Mouse (Mus musculus) stomach, embryonic 14.5 days (tissue): ENCODE data around the gene Adprh. TPM values are rescaled to one million over a fixed set of nuclear protein-coding genes. Genes with fewer than 3 reads are reported as not detected.

Experiments
- ATAC-seq: fragments of 200-750 bp; cut with Nextera tagmentation; 2 replicates; pipeline ENCODE4 v1.8.0; 2017; ENCODE audit warnings: low read depth, moderate TSS enrichment; ENCODE audit not compliant: insufficient number of reproducible peaks, insufficient read depth, low FRiP score
- H3K27ac ChIP-seq: fragments of 300-500 bp; sonication (generic); 2 replicates; pipeline ENCODE4 v1.5.1; 2014; ENCODE audit warnings: mild to moderate bottlenecking, low read length, moderate library complexity, mixed read lengths
- H3K27me3 ChIP-seq: fragments of 300-500 bp; sonication (generic); 2 replicates; pipeline ENCODE4 v1.6.1; 2014; ENCODE audit warnings: low read length, control low read depth, mixed read lengths; ENCODE audit not compliant: control insufficient read depth, insufficient read depth
- H3K36me3 ChIP-seq: fragments of 300-500 bp; sonication (generic); 2 replicates; pipeline ENCODE4 v1.6.1; 2014; ENCODE audit warnings: mild to moderate bottlenecking, control low read depth, low read length, moderate library complexity, mixed read lengths; ENCODE audit not compliant: control insufficient read depth, insufficient read depth
- H3K4me1 ChIP-seq: fragments of 300-500 bp; sonication (generic); 2 replicates; pipeline ENCODE4 v1.6.1; 2014; ENCODE audit warnings: low read length, control low read depth, mixed read lengths; ENCODE audit not compliant: control insufficient read depth, insufficient read depth
- H3K4me2 ChIP-seq: fragments of 300-500 bp; sonication (generic); replicated peaks from 2 replicates; pipeline ENCODE4 v1.6.1; 2014; ENCODE audit warnings: low read depth, low read length, control low read depth
- H3K4me3 ChIP-seq: fragments of 300-500 bp; sonication (generic); 2 replicates; pipeline ENCODE4 v1.5.1; 2014; ENCODE audit warnings: low read depth, low read length, control low read depth
- H3K9ac ChIP-seq: fragments of 300-500 bp; sonication (generic); replicated peaks from 2 replicates; pipeline ENCODE4 v1.6.1; 2014; ENCODE audit warnings: low read depth, mild to moderate bottlenecking, control low read depth, low read length, moderate library complexity, mixed read lengths
- H3K9me3 ChIP-seq: fragments of 300-500 bp; sonication (generic); 2 replicates; pipeline ENCODE4 v1.6.1; 2016; ENCODE audit warnings: low read depth, low read length, control low read depth; ENCODE audit not compliant: control insufficient read depth
- WGBS: fragments of 180-500 bp; shearing (Covaris S2); extraction: QIAGEN DNeasy Blood & Tissue Kit; methylation state at CpG from one replicate; pipeline ENCODE4 v1.1.7; 2014; 5-methylcytosine and 5-hydroxymethylcytosine counted together
- polyA plus RNA-seq: library from polyadenylated mRNA; unstranded; fragments of >200 nt; fragmentation: Nextera tagmentation; extraction: Ambion mirVana; gene quantifications from 2 replicates; pipeline ENCODE4 v1.2.1, GENCODE M21; 2014

The Adprh gene
- polyA plus RNA-seq, 1 experiment from 2014 or later, result 93.6 TPM

DNA sequence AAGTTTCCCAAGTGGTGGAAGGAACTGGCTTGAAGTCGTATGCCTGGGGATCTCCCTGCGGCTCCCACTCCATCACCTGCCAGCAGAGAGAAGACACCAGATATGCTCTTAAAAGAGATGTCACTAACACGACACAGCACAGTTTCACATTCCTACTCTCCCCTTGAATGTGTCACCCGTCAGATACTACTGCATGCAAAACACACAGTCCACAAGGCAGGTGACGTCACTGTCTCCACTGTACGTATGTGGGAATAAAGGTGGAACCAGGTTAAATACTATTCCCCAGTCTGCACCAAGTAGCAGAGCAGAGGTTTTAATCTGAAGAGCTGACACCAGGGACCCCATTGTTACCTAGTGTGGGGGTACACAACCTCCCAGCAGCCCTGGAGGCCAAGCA is 12.1 kb downstream of the Adprh start:
- Histone ChIP-seq H3K4me1 (no peaks in the 10 kb centered on the region), H3K27me3 (no peaks in the 10 kb centered on the region), H3K36me3 (peaks cover 7% of the 10 kb centered on the region), H3K4me3 (no peak overlapping the region), H3K9me3 (no peaks in the 10 kb centered on the region), H3K9ac (no peak overlapping the region), H3K4me2 (no peak overlapping the region), H3K27ac (no peak overlapping the region)
- 71% methylated on average over 6 of the region's 6 CpGs for WGBS
- ATAC-seq, result no peak

DNA sequence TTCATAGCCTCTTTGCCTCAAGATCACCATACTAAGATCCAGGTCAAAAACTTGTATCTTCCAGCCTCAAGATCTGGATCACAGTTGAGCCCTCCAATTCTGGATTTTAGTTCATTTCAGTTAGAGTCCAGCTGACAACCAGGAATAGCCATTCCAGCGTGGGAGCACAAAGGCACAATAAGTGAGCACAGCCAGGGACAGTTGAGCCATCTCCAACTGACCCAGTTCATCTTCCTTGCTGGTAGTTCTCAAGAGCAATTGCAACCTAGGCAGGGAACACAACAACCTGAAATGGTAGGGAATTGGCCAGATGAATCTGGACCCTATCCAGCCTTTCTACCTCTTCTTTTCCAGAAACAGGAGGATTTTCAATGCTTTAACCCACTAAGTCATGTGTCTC is 13.3 kb downstream of the Adprh start:
- Histone ChIP-seq H3K36me3 (no peaks in the 10 kb centered on the region; the same call in 1 of the 2 replicates), H3K27ac (no peak overlapping the region), H3K9ac (no peak overlapping the region), H3K4me2 (no peak overlapping the region), H3K4me1 (no peaks in the 10 kb centered on the region), H3K27me3 (no peaks in the 10 kb centered on the region), H3K4me3 (no peak overlapping the region), H3K9me3 (no peaks in the 10 kb centered on the region)
- WGBS, result 83% methylated on average over 1 of the region's 1 CpGs
- ATAC-seq, result no peak

DNA sequence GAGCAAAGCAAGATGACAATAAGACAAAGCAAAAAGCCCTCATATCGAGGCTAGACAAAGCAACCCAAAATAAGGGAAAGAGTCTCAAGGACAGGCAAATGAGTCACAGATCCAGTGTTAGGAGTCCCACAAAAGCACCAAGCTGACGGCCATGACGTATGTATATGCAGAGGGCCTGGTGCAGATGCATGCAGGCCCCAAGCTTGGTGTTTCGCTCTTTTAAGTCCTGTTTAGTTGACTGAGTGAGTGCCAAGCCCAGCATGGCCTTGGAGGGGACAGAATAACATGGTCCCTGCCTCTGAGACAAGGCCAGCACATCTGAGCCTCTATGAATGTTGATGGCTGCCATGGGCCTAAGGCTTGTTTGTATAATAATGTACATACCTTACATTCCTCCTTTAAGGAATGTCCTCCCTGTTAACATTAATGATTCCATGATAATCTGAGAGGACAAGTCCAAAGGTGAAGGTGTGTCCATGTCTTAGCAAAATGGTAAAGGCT is 18.2 kb downstream of the Adprh start:
- Histone ChIP-seq H3K27ac (no peak overlapping the region), H3K9ac (no peak overlapping the region), H3K27me3 (no peaks in the 10 kb centered on the region), H3K36me3 (no peaks in the 10 kb centered on the region), H3K4me1 (peaks cover 4% of the 10 kb centered on the region; the same call in 1 of the 2 replicates), H3K4me2 (no peak overlapping the region), H3K4me3 (no peak overlapping the region), H3K9me3 (no peaks in the 10 kb centered on the region)
- WGBS, result 89% methylated on average over 4 of the region's 4 CpGs
- ATAC-seq, result no peak

DNA sequence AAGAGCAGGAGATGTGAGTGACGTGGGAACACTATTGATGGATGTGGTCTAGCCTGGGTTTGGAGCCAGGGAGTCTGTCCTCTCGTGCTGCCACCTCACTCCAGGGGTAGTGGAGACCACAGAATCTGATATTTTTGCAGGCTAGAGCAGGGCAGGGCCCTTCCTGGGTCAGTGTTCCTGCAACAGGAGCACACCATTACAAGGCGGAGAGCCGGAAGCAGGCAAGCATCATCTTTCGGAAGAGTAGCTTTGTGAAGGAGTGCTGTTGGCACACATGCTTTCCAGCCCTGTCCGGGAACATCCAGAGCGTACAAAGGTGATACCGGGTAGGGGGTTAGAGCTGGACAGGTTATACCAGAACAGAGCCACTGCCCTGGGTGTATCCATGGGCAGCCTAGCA is 19.0 kb downstream of the Adprh start:
- 82% methylated on average over 8 of the region's 8 CpGs for WGBS
- Histone ChIP-seq H3K4me1 (peaks cover 4% of the 10 kb centered on the region; the same call in 1 of the 2 replicates), H3K27ac (no peak overlapping the region), H3K9me3 (no peaks in the 10 kb centered on the region), H3K27me3 (no peaks in the 10 kb centered on the region), H3K4me2 (no peak overlapping the region), H3K36me3 (no peaks in the 10 kb centered on the region), H3K4me3 (no peak overlapping the region), H3K9ac (no peak overlapping the region)
- no peak for ATAC-seq

DNA sequence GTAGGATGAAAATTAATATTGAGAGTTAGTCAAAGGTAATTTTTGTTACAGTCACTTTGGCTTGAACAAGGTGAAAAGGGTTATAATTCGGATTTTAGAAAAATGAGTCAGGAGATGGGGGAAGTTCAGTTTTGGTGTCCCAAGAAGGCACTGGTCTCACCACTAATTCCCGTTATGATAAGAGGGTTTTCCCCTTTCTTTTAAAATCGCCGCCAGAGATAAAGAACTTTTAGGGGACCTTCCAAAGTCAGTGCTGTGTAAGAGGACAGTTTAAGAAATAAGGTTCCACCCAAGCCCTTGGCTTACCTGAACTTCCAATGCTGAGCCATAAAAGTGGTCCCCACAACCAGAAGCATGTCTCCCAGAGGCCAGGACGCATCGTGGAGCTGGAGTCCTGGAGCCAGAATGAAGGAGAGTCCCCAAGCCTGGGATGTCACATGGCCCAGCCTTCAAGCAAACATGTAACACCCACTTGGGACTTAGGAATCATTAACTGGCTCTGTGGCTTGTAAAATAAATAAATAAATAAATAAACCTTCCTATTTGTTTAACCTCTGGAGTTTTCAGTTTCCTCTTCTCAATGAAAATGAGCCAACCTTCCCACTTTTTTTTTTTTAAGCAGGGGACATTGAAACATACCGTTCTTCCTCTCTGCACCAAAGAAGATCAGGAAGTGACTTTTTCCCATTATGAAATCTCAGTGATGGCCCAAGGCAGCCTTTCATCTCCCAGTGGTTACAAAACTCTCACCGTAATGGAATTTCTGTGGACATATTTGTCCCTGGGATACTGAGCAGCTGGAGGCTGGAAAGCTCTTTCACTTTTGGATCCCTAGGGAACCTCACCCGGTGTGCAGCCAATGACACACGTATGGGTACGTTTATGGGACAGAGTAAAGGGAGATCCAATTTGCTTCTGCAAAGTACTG is 19.7 kb downstream of the Adprh start, which contains the start of gene Pla1a:
Gene Pla1a (minus strand): TSS at position 648 of the 928 bp plus-strand sequence.
- Histone ChIP-seq H3K9me3 (no peaks in the 10 kb centered on the region), H3K27ac (no peak within 1 kb of the TSS), H3K4me2 (no peak within 1 kb of the TSS), H3K27me3 (no peaks in the 10 kb centered on the region), H3K4me3 (no peak within 1 kb of the TSS), H3K9ac (no peak within 1 kb of the TSS), H3K4me1 (peaks cover 4% of the 10 kb centered on the region; the same call in 1 of the 2 replicates), H3K36me3 (no peaks in the 10 kb centered on the region)
- ATAC-seq, result no peak
- 74% methylated on average over 11 of the region's 11 CpGs for WGBS

DNA sequence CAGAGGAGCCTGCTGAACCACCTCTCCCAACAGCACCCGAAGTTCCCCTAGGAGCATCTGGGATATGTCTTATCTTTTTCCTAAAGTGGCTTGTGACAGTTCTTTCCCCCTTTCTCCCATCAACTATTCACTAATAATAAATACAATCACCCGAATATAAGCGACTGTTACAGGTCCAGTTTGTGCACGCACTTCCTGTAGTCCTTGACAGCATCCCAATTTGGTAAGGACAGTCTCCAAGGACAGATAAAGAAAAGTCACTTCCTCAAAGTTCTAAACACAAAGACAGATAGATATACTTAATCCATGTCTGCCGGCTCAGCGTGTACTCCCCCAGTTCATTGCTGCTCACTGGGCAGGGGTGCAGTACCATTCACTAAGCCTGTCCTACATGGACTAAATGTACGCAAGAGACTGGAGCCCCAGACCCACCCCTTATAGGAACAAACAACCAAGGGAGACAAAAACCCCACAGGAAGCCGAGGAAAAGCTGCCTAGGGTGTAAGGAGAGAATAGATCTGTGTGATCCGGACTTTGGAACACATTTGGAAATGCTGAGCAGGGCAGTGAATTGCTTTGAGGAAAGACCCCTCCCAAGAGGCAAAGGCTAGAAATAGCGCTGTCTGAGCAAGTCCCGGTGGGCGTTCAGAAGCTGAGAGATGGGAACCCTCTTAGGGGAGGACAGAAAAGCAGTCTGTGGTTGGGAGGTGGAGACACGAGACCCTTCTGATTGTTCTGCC is 20.9 kb downstream of the Adprh start:
- no peaks in the 10 kb centered on the region for H3K27me3 ChIP-seq
- H3K27ac ChIP-seq, result no peak overlapping the region
- H3K4me2 ChIP-seq, result no peak overlapping the region
- no peak overlapping the region for H3K9ac ChIP-seq
- no peak for ATAC-seq
- 44% methylated on average over 13 of the region's 13 CpGs for WGBS
- H3K9me3 ChIP-seq, result no peaks in the 10 kb centered on the region
- no peak overlapping the region for H3K4me3 ChIP-seq
- H3K36me3 ChIP-seq, result no peaks in the 10 kb centered on the region
- H3K4me1 ChIP-seq, result peaks cover 4% of the 10 kb centered on the region; the same call in 1 of the 2 replicates

DNA sequence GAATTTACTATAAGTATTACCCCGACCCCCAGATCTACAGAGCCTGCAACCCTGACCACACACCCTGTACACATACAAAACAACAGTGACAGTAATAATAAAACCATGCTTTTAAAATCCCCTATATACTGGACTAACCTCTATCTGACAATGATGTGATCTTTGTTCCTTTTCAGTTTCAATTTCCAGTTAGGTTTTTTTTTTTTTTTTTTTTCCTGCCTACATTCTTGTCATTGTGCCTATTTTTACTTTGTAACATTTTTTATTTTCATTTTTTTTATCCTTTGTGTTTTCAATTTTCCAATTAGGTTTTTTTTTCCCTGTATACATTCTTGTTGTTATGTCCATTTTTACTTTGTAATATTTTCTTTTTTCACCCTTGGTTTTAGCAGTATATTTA is 26.7 kb downstream of the Adprh start:
- Histone ChIP-seq H3K27me3 (no peaks in the 10 kb centered on the region), H3K4me2 (no peak overlapping the region), H3K36me3 (no peaks in the 10 kb centered on the region), H3K4me1 (no peaks in the 10 kb centered on the region), H3K27ac (no peak overlapping the region), H3K9me3 (no peaks in the 10 kb centered on the region), H3K4me3 (no peak overlapping the region), H3K9ac (no peak overlapping the region)
- no peak for ATAC-seq
- WGBS, result 78% methylated on average over 1 of the region's 1 CpGs

DNA sequence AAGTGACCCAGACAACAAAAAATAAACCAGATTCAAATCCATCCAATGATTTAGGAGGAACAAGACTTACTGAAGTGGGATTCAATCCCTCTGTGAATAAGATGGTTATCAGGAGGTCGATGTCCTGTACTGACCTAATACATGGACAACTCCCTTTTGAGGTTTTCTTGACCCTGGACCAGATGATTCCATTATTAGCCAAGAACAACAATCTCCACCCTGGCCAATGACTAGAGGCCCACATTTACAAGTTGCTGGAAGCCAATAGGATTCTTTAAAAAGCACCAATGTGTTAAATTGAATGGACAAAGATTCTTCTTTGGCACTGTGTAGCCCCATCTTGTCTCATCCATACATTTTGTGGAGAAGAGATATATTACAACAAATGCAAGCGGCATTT is 27.1 kb downstream of the Adprh start:
- H3K4me3 ChIP-seq, result no peak overlapping the region
- H3K27me3 ChIP-seq, result no peaks in the 10 kb centered on the region
- no peak overlapping the region for H3K27ac ChIP-seq
- H3K4me1 ChIP-seq, result no peaks in the 10 kb centered on the region
- WGBS, result 88% methylated on average over 2 of the region's 2 CpGs
- H3K4me2 ChIP-seq, result no peak overlapping the region
- H3K9me3 ChIP-seq, result no peaks in the 10 kb centered on the region
- H3K9ac ChIP-seq, result no peak overlapping the region
- no peak for ATAC-seq
- H3K36me3 ChIP-seq, result no peaks in the 10 kb centered on the region
